Mouse (Mus musculus) thymus, adult 2 months (tissue): ENCODE data around the gene Snrnp48. TPM values are rescaled to one million over a fixed set of nuclear protein-coding genes. Genes with fewer than 3 reads are reported as not detected.

Experiments used
- DNase-seq: peaks from one replicate; pipeline ENCODE4 v3.0.0; 2021
- H3K27ac ChIP-seq: fragments of 200-500 bp; 2 replicates; pipeline ENCODE4 v1.5.1; 2012; ENCODE audit warnings: low read length, control low read depth; ENCODE audit not compliant: control insufficient read depth, insufficient read depth
- H3K27me3 ChIP-seq: fragments of 200-500 bp; 2 replicates; pipeline ENCODE4 v1.6.1; 2012; ENCODE audit warnings: mild to moderate bottlenecking, low read length, moderate library complexity, mixed read lengths; ENCODE audit not compliant: control insufficient read depth, insufficient read depth
- H3K36me3 ChIP-seq: fragments of 200-500 bp; 2 replicates; pipeline ENCODE4 v1.6.1; 2012; ENCODE audit warnings: mild to moderate bottlenecking, low read length, moderate library complexity; ENCODE audit not compliant: control insufficient read depth, insufficient read depth
- H3K4me1 ChIP-seq: fragments of 200-500 bp; replicated peaks from 2 replicates; pipeline ENCODE4 v1.6.1; 2012; ENCODE audit warnings: low read length; ENCODE audit not compliant: control insufficient read depth, insufficient read depth
- H3K4me3 ChIP-seq: fragments of 200-500 bp; 2 replicates; pipeline ENCODE4 v1.5.1; 2012; ENCODE audit warnings: mild to moderate bottlenecking, low read length, control low read depth, moderate library complexity; ENCODE audit not compliant: control insufficient read depth, insufficient read depth
- CTCF ChIP-seq: fragments of 200-500 bp; IDR thresholded peaks from 2 replicates; pipeline ENCODE4 v1.5.1; 2012; ENCODE audit warnings: mild to moderate bottlenecking, control low read depth, low read length, moderate library complexity, borderline replicate concordance; ENCODE audit not compliant: control insufficient read depth, poor library complexity, insufficient read depth; ENCODE audit errors: extremely low read depth
- POLR2A ChIP-seq: fragments of 200-500 bp; IDR thresholded peaks from 2 replicates; pipeline ENCODE4 v1.6.1; 2012; ENCODE audit warnings: mild to moderate bottlenecking, low read length, control low read depth, moderate library complexity; ENCODE audit not compliant: control insufficient read depth, poor library complexity, insufficient read depth; ENCODE audit errors: extremely low read depth
- WGBS: fragments of 180-500 bp; shearing (Covaris S2); methylation state at CpG from one replicate; pipeline ENCODE4 v1.1.7; 2018; 5-methylcytosine and 5-hydroxymethylcytosine counted together
- polyA plus RNA-seq: library from polyadenylated mRNA; depleted of rRNA; stranded (reverse); fragments of >200 nt; gene quantifications from 2 replicates; pipeline ENCODE4 v1.2.3, GENCODE M21; 2012; rRNA removed

Gene Snrnp48
- polyA plus RNA-seq, 1 experiment = 69.5 TPM

- no peaks in the 10 kb centered on the region for H3K36me3 ChIP-seq
- no peaks in the 10 kb centered on the region for H3K4me1 ChIP-seq
- TF ChIP-seq POLR2A (no peak), CTCF (no peak)
- H3K27me3 ChIP-seq = no peaks in the 10 kb centered on the region
- 86% methylated on average over 5 of the region's 5 CpGs for WGBS
- H3K4me3 ChIP-seq = no peak overlapping the region
- H3K27ac ChIP-seq = no peak overlapping the region
- DNase-seq = no peak
Measured at GRCm38 (mm10) chr13:38248151-38248550, 43.4 kb downstream of the Snrnp48 start.

DNA sequence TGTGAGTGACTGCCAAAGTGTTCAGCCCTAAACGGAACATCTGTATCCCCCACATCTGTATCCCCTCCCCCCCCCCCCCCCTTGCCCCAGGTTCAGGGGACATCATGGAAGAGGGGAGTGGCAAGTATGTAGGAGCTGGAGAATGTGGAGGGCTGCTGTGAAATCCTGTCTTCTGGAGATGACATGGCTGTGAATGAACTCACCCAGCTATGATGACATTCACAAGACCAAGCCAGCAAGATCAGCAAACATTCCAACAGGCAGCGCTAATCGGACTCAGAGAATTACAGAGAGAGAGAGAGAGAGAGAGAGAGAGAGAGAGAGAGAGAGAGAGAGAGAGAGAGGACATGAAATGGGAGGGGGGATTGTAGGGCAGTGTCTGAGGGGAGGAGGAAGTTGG, 46.5 kb downstream of the Snrnp48 start:
- H3K4me1 ChIP-seq = no peaks in the 10 kb centered on the region
- H3K36me3 ChIP-seq = no peaks in the 10 kb centered on the region
- no peak overlapping the region for H3K4me3 ChIP-seq
- WGBS = 97% methylated on average over 3 of the region's 3 CpGs
- DNase-seq = no peak
- H3K27ac ChIP-seq = no peak overlapping the region
- H3K27me3 ChIP-seq = no peaks in the 10 kb centered on the region
- no peak for TF ChIP-seq CTCF
- TF ChIP-seq POLR2A = no peak

DNA sequence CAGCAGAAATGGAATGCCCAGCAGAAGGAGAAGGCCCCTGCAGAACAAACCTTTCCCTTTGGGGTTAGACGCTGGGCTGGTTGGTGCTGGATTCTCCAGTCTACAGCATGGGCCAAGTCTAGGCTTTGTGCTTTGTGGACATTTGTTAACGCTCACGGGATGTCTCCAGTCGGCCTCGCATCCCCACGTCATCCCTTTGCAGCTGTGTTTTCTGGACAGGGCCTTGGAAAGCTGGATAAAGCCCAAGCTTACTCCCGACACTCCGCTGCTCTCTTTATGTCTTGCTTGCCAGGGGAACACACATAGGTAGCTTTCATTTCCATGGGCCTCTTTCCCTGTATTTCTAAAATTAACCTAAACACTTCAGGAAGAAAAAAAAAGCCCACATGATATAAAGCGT, 49.0 kb downstream of the Snrnp48 start:
- no peak for DNase-seq
- Histone ChIP-seq H3K4me1 (no peaks in the 10 kb centered on the region), H3K36me3 (no peaks in the 10 kb centered on the region), H3K27me3 (no peaks in the 10 kb centered on the region), H3K4me3 (no peak overlapping the region), H3K27ac (no peak overlapping the region)
- TF ChIP-seq POLR2A (no peak), CTCF (no peak)
- 95% methylated on average over 9 of the region's 9 CpGs for WGBS

- Histone ChIP-seq H3K4me3 (no peak overlapping the region), H3K27ac (no peak overlapping the region), H3K36me3 (no peaks in the 10 kb centered on the region), H3K27me3 (no peaks in the 10 kb centered on the region), H3K4me1 (no peaks in the 10 kb centered on the region)
- DNase-seq = no peak
- TF ChIP-seq POLR2A = no peak
- WGBS = 71% methylated on average over 2 of the region's 2 CpGs
Measured at GRCm38 (mm10) chr13:38258901-38259300, 54.2 kb downstream of the Snrnp48 start.

GRCm38 (mm10) chr13:38269055-38269692, 64.4 kb downstream of the Snrnp48 start:
- Histone ChIP-seq H3K27me3 (no peaks in the 10 kb centered on the region), H3K27ac (no peak overlapping the region), H3K36me3 (no peaks in the 10 kb centered on the region), H3K4me3 (no peak overlapping the region), H3K4me1 (no peaks in the 10 kb centered on the region)
- TF ChIP-seq CTCF (no peak), POLR2A (no peak)
- 42% methylated on average over 8 of the region's 8 CpGs for WGBS
- no peak for DNase-seq

DNA sequence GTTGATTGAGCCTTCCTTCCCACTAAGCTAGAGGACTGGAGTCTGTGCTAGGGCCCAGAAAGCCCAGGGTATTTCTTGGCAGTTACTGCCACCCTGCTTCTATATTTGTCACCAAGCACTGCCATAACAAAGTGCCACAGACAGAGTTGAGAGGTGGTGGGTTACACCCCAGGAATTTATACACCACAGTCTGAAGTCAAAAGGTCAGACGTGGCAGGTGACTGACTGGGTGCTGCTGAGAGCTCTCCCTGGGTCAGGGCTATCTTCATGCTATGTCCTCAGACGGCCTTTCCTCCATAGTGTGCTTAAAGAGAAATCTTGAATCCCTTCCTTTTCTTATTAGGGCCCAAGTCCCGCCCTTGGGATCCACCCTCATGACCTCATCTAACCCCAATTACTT, 67.9 kb downstream of the Snrnp48 start:
- no peaks in the 10 kb centered on the region for H3K27me3 ChIP-seq
- TF ChIP-seq CTCF = no peak
- TF ChIP-seq POLR2A = no peak
- WGBS = 94% methylated on average over 3 of the region's 3 CpGs
- no peaks in the 10 kb centered on the region for H3K36me3 ChIP-seq
- no peaks in the 10 kb centered on the region for H3K4me1 ChIP-seq
- no peak overlapping the region for H3K4me3 ChIP-seq
- DNase-seq = no peak
- H3K27ac ChIP-seq = no peak overlapping the region

Other genes with a start within 250 kb of the Snrnp48 start
- 6.6 and 7.2 TPM in 2 replicates for gene Ssr1, start 210.7 kb upstream of the Snrnp48 start, polyA plus RNA-seq
- 42.0 and 42.3 TPM in 2 replicates for gene Riok1, start 167.9 kb upstream of the Snrnp48 start, polyA plus RNA-seq
- gene Cage1, start 167.9 kb upstream of the Snrnp48 start, polyA plus RNA-seq = 0.08 and 0.16 TPM in 2 replicates
- 10.2 and 10.6 TPM in 2 replicates for gene Dsp, start 53.6 kb upstream of the Snrnp48 start, polyA plus RNA-seq
- 2.9 and 4.1 TPM in 2 replicates for gene Bmp6, start 140.2 kb downstream of the Snrnp48 start, polyA plus RNA-seq